Mouse (Mus musculus) E14TG2a.4 (cell line): ENCODE measurements at regions not wholly inside any gene's neighbourhood (a gene's known extent, or its start where the extent isn't known, plus 50 kb on each side); places are given as distances from the start of the nearest gene placed in this dataset.
A peak's percentile ranks its signal among the peaks of the same experiment; 100 is the strongest.

Experiments
- H3K27me3 ChIP-seq: 2 replicates; pipeline ENCODE4 v1.6.1; 2014; ENCODE audit warnings: low read length, control low read depth; ENCODE audit not compliant: insufficient read depth
- H3K36me3 ChIP-seq: 2 replicates; pipeline ENCODE4 v1.6.1; 2014; ENCODE audit warnings: low read length, control low read depth; ENCODE audit not compliant: insufficient read depth
- H3K4me1 ChIP-seq: replicated peaks from 2 replicates; pipeline ENCODE4 v1.6.1; 2014; ENCODE audit warnings: low read depth, low read length, control low read depth
- H3K4me3 ChIP-seq: replicated peaks from 2 replicates; pipeline ENCODE4 v1.5.1; 2014; ENCODE audit warnings: mild to moderate bottlenecking, low read length
- H3K9me3 ChIP-seq: 2 replicates; pipeline ENCODE4 v1.6.1; 2014; ENCODE audit warnings: low read length, control low read depth
- CTCF ChIP-seq: conservative IDR thresholded peaks from 2 replicates; pipeline ENCODE4 v1.5.1; 2014; ENCODE audit warnings: low read length
- NANOG ChIP-seq: IDR thresholded peaks from 2 replicates; pipeline ENCODE4 v1.6.1; 2014; ENCODE audit warnings: borderline replicate concordance, low read length, mixed read lengths
- POU5F1 ChIP-seq: IDR thresholded peaks from 2 replicates; pipeline ENCODE4 v1.6.1; 2014; ENCODE audit warnings: low read length, borderline replicate concordance

DNA sequence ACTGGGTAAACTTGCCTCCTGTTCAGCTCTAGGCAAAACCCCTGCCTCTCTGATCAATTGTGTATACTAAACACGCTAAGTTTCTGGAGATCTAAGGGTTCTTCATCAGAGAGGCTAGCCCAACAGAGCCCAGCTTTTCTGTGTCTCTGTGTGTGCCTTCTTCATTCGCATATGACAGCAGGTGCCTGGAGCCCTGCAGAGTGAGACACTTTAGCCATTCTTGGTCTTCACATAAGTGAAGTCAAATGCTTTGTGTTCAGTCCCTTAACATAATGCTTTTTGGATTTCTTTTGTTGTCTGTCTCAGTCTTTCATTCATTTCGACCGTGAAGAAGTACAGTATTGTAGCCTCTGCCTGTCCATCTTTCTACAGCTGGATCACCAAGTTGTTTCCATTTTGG lies 427.3 kb upstream of the Nr5a2 start:
- H3K36me3 ChIP-seq: no peaks in the 10 kb centered on the region
- 0 out of 2 replicates have a peak, but pooled peaks cover 12% of the 10 kb centered on the region for H3K4me1 ChIP-seq
- H3K9me3 ChIP-seq: no peaks in the 10 kb centered on the region
- H3K27me3 ChIP-seq: no peaks in the 10 kb centered on the region
- TF ChIP-seq POU5F1 (no peak), NANOG (peak; percentile 89), CTCF (no peak)
- no peak overlapping the region for H3K4me3 ChIP-seq

DNA sequence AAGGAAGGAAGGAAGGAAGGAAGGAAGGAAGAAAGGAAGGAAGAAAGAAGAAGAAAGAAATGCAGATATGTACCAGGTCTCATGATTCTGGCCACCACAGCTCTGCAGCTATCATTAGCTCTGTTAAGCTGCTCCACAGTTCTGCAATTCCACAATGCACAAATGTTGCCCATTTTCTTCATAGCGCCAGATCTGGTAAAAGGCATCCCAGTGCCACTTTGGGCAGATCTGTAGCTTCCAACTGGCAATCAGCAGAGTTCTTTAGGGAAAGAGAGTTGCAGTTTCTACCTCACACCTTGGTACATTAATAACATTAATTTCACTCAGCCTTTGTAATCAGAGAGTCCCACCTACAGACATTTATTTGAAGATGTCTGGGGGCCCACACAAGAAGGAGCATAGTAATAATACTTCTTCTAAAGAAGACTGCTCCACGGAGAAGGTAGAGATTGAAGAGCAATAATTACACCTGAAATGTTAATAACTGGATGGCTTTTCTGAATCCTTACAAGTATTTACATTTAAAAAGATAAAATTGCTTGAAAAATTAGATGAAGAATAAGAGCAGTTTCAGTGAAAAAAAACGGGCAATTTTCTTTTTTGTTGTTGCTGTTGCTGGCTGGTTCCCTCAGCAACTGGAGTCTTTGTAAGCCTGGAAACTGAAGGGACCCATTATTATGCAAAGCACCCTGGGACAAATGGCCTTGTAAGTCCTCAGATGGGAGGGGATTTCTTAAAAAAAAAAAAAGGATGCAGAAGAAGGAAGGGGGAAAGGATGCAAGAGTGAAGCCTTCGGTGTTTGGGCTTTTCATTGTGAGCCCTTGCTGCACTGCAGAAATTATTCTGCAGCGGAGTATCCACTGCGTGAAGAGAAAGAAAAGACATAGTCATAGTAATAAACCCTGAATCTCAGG lies 418.1 kb upstream of the Nr5a2 start:
- no peaks in the 10 kb centered on the region for H3K27me3 ChIP-seq
- peaks cover 13% of the 10 kb centered on the region for H3K4me1 ChIP-seq
- TF ChIP-seq NANOG (no peak), CTCF (no peak), POU5F1 (peak; percentile 95)
- no peaks in the 10 kb centered on the region for H3K9me3 ChIP-seq
- H3K4me3 ChIP-seq: no peak overlapping the region
- no peaks in the 10 kb centered on the region for H3K36me3 ChIP-seq

DNA sequence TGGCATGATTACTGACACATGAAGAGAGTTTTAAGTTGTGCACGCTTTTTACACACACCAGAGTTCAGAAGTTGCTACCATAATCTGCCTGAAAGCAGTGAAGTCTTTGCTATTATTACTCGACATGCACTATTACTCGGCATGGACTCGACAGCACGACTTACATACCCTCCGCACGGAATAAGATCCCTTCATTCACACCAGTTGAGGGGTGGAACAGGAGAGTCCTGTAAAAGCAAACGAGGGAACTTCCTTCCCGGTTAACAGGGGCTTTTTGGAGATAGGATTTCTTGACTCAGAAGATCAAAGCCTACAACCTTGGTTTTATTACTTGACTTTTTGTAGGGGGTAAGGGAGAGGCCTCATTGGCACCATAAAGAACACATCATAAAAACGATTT lies 416.4 kb upstream of the Nr5a2 start:
- no peaks in the 10 kb centered on the region for H3K36me3 ChIP-seq
- no peaks in the 10 kb centered on the region for H3K9me3 ChIP-seq
- TF ChIP-seq POU5F1 (no peak), CTCF (no peak), NANOG (no peak)
- no peaks in the 10 kb centered on the region for H3K27me3 ChIP-seq
- H3K4me1 ChIP-seq: peaks cover 13% of the 10 kb centered on the region
- no peak overlapping the region for H3K4me3 ChIP-seq

DNA sequence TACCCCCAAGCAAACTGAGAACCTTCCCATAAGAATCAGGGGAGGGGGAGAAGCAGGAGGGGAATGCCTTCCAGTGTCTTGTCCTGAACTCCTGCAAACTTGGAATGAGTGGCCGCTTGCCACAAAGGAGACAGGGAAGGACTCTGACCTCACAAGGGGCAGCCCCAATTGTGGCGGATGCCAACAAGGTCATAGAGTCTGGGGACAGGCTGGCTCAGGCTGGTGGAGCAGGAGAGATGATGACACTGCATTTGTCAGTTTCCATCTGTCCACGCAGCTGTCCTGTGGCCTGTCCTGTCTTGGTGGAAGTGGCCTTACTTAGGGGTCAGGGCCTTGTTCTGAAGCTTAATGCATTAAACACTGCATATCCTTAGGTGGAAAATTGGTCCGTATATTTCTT lies 414.4 kb upstream of the Nr5a2 start:
- Histone ChIP-seq H3K9me3 (no peaks in the 10 kb centered on the region), H3K27me3 (no peaks in the 10 kb centered on the region), H3K36me3 (no peaks in the 10 kb centered on the region), H3K4me3 (no peak overlapping the region), H3K4me1 (peaks cover 13% of the 10 kb centered on the region)
- TF ChIP-seq NANOG (no peak), CTCF (no peak), POU5F1 (no peak)

DNA sequence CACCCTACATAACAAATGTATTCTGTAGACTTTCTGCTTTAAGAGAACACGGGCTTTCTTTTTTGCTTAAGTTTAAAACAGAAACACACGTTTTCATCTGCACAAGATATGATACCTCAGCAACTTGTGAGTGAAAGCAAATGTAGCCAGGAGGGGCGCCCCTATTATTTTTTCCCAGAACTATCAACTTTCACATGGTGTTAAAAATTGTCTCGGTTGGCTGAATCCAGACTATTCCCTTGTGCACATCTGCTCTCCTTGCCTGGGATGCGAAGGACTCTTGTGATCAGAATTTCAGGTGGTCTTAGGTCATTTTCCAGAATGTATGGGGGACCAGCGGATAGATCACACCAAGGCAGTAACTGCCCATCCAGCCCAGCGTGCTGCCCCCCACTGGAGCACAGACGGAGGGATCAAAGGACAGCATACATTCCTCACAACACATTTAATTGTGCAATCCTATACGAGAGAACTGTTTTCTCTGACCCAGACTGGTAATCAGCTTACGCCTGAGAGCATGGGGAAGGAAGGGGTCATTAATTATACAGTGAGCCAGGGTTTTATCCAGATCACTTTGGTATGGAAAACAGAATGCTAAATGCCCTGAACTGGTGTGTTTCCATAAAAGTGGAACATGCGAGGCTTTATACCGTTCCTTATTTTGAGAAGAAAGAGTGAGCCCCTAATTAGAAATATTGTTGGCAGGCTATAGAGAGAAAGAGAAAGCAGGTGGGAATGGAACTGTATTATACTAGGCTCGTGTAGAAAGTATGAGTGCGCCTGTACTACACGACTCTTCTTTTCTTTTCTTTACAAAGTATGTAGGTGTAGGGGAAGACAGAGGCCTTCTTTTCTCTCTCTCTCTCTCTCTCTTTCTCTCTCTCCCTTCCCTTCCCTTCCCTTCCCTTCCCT lies 413.5 kb upstream of the Nr5a2 start:
- TF ChIP-seq POU5F1: no peak
- no peak for TF ChIP-seq CTCF
- Histone ChIP-seq H3K9me3 (no peaks in the 10 kb centered on the region), H3K4me1 (peaks cover 7% of the 10 kb centered on the region), H3K4me3 (no peak overlapping the region), H3K36me3 (no peaks in the 10 kb centered on the region), H3K27me3 (no peaks in the 10 kb centered on the region)

DNA sequence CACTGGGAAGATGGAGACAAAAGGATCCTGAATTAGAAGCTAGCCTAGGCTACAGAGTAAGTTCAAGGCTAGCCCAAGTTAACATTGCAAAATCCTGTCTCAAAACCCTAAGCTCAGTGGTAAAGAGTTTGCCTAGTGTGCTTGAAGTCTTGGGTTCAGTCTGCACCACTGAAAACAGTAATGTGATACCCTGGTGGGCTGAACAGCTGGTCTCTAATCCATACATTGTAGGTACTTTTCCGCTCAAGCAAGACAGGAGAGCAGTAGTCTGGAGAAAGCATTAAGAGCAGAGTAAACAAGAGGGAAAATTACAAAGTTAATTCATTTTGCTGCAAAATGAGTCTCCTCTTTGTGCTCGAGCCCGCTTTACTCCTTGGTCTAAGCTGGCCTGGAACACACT lies 412.0 kb upstream of the Nr5a2 start:
- TF ChIP-seq CTCF (no peak), NANOG (no peak), POU5F1 (no peak)
- Histone ChIP-seq H3K4me1 (no peaks in the 10 kb centered on the region), H3K36me3 (no peaks in the 10 kb centered on the region), H3K4me3 (no peak overlapping the region), H3K9me3 (no peaks in the 10 kb centered on the region), H3K27me3 (no peaks in the 10 kb centered on the region)

DNA sequence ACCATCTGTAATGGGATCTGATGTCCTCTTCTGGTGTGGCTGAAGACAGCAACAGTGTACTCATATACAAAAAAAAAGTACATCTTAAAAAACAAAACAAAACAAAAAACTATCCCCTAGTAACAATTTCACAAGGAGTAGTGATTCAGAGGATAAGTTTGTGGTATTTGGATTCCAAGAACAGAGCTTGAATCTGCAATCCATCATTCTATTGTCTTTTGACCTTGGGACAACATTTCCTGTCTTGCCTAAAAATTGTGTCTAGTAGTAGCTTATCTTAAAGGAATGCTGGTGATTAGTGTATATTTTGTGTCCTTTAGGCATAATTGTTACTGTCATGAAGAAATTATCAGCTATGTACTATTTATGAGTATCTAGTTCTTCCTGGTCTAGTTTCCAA lies 404.1 kb upstream of the Nr5a2 start:
- Histone ChIP-seq H3K27me3 (no peaks in the 10 kb centered on the region), H3K36me3 (no peaks in the 10 kb centered on the region), H3K4me3 (no peak overlapping the region), H3K9me3 (no peaks in the 10 kb centered on the region), H3K4me1 (no peaks in the 10 kb centered on the region)
- no peak for TF ChIP-seq POU5F1
- TF ChIP-seq NANOG: no peak
- no peak for TF ChIP-seq CTCF

DNA sequence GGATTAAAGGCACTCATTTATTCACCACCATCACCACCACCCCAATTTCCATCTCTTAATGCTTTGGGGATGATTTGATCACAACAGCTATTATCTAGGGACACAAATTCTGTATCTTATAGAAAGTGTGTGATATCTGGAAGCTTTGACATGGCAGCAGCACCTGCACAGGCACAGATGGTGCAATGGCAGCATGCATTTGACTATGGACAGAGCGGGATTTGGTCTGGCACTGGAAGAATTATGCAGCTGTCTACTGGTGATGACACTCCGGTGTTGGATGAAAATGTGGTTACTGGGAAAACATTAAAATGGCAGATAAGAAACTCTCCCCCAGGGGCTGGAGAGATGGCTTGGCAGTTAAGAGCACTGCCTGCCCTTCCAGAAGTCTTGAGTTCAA lies 403.7 kb upstream of the Nr5a2 start:
- Histone ChIP-seq H3K9me3 (no peaks in the 10 kb centered on the region), H3K36me3 (no peaks in the 10 kb centered on the region), H3K27me3 (no peaks in the 10 kb centered on the region), H3K4me1 (no peaks in the 10 kb centered on the region), H3K4me3 (no peak overlapping the region)
- TF ChIP-seq POU5F1: no peak
- TF ChIP-seq CTCF: no peak
- TF ChIP-seq NANOG: no peak
